Mouse (Mus musculus) intestine, embryonic 16.5 days (tissue): ENCODE results near the gene Rnf25. TPM values are rescaled to one million over a fixed set of nuclear protein-coding genes. Genes with fewer than 3 reads are reported as not detected.

Experiments
- ATAC-seq: fragments of 200-750 bp; cut with Nextera tagmentation; 2 replicates; pipeline ENCODE4 v1.8.0; 2017; ENCODE audit warnings: moderate TSS enrichment, moderate library complexity
- H3K27ac ChIP-seq: fragments of 300-500 bp; sonication (generic); 2 replicates; pipeline ENCODE4 v1.5.1; 2014; ENCODE audit warnings: mild to moderate bottlenecking, low read length
- H3K27me3 ChIP-seq: fragments of 300-500 bp; sonication (generic); replicated peaks from 2 replicates; pipeline ENCODE4 v1.6.1; 2014; ENCODE audit warnings: low read length, control low read depth, mixed read lengths; ENCODE audit not compliant: control insufficient read depth, insufficient read depth
- H3K36me3 ChIP-seq: fragments of 300-500 bp; sonication (generic); 2 replicates; pipeline ENCODE4 v1.6.1; 2014; ENCODE audit warnings: low read length, control low read depth; ENCODE audit not compliant: control insufficient read depth, insufficient read depth
- H3K4me1 ChIP-seq: fragments of 300-500 bp; sonication (generic); 2 replicates; pipeline ENCODE4 v1.6.1; 2014; ENCODE audit warnings: low read length, control low read depth, mixed read lengths; ENCODE audit not compliant: control insufficient read depth, insufficient read depth
- H3K4me2 ChIP-seq: fragments of 300-500 bp; sonication (generic); 2 replicates; pipeline ENCODE4 v1.6.1; 2014; ENCODE audit warnings: low read depth, low read length, control low read depth
- H3K4me3 ChIP-seq: fragments of 300-500 bp; sonication (generic); 2 replicates; pipeline ENCODE4 v1.5.1; 2014; ENCODE audit warnings: mild to moderate bottlenecking, low read length
- H3K9ac ChIP-seq: fragments of 300-500 bp; sonication (generic); 2 replicates; pipeline ENCODE4 v1.6.1; 2014; ENCODE audit warnings: low read depth, low read length
- H3K9me3 ChIP-seq: fragments of 300-500 bp; sonication (generic); 2 replicates; pipeline ENCODE4 v1.6.1; 2016; ENCODE audit warnings: low read length, control low read depth; ENCODE audit not compliant: control insufficient read depth
- WGBS: fragments of 180-500 bp; shearing (Covaris S2); extraction: QIAGEN DNeasy Blood & Tissue Kit; methylation state at CpG from one replicate; pipeline ENCODE4 v1.1.7; 2014; 5-methylcytosine and 5-hydroxymethylcytosine counted together
- polyA plus RNA-seq: library from polyadenylated mRNA; unstranded; fragments of >200 nt; fragmentation: Nextera tagmentation; extraction: Ambion mirVana; gene quantifications from 2 replicates; pipeline ENCODE4 v1.2.1, GENCODE M21; 2015

Gene Rnf25
- polyA plus RNA-seq, 1 experiment from 2014 or later = 28.2 TPM

DNA sequence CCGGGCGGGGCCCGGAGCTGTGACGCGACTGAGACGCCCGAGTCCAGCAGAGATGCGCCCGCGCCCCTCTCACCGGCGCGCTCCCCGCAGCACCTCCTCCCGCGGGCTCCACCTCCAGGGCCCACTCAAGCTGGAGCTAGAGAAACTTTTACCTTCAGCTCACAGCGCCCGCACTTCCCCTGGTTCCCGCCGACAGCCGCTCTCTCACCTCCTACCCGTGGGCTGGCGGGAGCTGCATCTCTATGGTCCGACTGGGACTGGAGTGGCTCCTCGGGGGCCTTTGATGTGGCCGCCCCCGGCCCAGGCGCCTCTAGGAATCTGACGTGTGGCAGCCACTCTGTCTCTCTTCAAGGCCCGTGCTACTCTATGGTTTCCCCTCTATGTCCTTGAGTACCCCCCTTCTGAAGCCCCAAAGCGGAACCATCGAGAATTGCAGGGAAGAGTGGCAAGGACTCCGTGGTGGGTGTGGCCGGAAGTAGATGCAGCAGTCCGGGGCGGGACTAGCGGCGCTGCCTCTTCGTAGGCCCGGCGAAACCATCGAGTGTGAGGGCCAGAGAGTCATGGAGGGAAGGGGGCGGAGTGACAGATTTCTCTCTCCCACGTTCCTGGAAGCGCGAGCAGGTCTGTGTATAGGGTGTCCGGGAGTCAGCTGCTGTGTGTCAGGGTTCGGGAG is 13.3 kb downstream of the Rnf25 start, which contains the start of the genes Zfp142 and Bcs1l:
TSS of gene Zfp142 (minus strand) at position 474 of the 673 bp plus-strand sequence.
TSS of gene Bcs1l (plus strand) at position 517 of the 673 bp plus-strand sequence.
- WGBS = under 1% methylated on average over 48 of the region's 48 CpGs
- Histone ChIP-seq H3K9ac (peak within 1 kb of the TSS; percentile 81), H3K27me3 (no peaks in the 10 kb centered on the region), H3K4me1 (peaks cover 15% of the 10 kb centered on the region), H3K27ac (peak within 1 kb of the TSS; percentile 83), H3K36me3 (no peaks in the 10 kb centered on the region; the same call in 1 of the 2 replicates), H3K4me2 (peak within 1 kb of the TSS; percentile 78), H3K4me3 (peak within 1 kb of the TSS; percentile 87), H3K9me3 (no peaks in the 10 kb centered on the region)
- peak; percentile 99 for ATAC-seq

DNA sequence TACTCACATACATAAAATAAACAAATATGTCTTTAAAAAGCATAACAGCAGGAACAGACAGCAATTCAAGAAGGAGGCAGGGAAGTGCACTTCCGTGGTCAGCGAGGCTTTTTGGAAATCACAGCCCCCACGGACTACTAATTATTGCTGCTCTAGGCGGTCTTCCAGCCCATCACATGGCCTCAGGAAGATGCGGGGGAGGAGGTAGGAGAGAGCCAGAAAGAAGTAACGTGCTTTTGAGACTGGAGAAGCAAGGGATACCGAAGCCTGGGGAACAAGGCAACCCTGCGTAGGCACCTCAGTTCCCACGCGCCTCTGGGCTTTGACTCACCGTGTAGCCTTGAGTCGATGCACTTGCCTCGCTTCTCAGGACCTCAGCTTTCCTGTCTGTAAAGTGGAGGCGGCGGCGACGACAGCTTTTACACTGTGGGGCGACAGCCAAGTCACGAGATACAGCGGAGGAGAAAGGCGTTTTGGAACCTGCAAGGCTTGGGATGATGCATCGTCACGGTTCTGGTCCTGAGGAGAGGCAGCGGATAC is 13.9 kb downstream of the Rnf25 start:
- no peaks in the 10 kb centered on the region for H3K27me3 ChIP-seq
- H3K36me3 ChIP-seq = no peaks in the 10 kb centered on the region; the same call in 1 of the 2 replicates
- 0% methylated on average over 24 of the region's 24 CpGs for WGBS
- no peak; the same call in 1 of the 2 replicates for ATAC-seq
- peaks cover 15% of the 10 kb centered on the region for H3K4me1 ChIP-seq
- no peaks in the 10 kb centered on the region for H3K9me3 ChIP-seq
- peak overlapping the region; percentile 78 for H3K4me2 ChIP-seq
- peak overlapping the region; percentile 81 for H3K9ac ChIP-seq
- peak overlapping the region; percentile 87 for H3K4me3 ChIP-seq
- peak overlapping the region; percentile 83 for H3K27ac ChIP-seq

DNA sequence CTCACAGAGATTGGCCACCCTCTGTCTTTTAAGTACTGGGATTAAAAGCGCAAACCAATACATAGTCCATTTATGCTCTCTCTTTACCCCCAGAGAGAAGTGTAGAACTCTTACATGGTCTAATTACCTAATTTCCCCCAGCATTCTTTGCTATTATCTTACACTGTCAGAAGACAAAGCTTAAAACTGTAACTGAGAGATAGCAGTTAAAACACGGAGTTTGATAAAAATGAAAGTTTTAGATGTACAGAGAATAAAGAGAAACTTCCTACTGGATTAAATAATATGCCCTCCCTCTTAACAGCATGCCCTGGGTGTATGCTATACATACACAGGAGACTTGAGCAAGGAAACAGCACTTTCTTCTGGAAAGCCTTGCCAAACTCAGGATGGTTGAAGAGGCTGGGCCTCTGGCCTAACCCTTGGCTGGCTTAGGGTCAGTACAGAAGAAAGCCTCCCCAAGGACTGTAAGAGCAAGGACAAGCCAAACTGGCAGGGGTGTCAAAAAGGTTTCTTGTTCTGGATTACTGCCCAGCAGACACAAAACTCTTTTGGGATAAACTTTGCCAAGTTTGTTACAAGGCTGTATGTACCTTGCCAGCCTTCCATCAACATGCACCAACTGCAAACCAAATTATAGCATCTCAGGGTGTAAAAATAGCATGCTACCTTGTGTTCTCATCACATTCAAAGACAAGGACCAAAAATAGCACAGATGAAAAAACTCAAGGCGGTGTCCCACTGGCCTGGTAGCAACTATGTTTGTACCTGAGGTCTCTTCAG is 16.4 kb downstream of the Rnf25 start:
- ATAC-seq = no peak
- Histone ChIP-seq H3K4me1 (peaks cover 15% of the 10 kb centered on the region), H3K9me3 (no peaks in the 10 kb centered on the region), H3K36me3 (peaks cover under 1% of the 10 kb centered on the region; the same call in 1 of the 2 replicates), H3K27ac (no peak overlapping the region), H3K4me3 (no peak overlapping the region), H3K4me2 (no peak overlapping the region), H3K27me3 (no peaks in the 10 kb centered on the region), H3K9ac (no peak overlapping the region)
- 94% methylated on average over 3 of the region's 3 CpGs for WGBS

DNA sequence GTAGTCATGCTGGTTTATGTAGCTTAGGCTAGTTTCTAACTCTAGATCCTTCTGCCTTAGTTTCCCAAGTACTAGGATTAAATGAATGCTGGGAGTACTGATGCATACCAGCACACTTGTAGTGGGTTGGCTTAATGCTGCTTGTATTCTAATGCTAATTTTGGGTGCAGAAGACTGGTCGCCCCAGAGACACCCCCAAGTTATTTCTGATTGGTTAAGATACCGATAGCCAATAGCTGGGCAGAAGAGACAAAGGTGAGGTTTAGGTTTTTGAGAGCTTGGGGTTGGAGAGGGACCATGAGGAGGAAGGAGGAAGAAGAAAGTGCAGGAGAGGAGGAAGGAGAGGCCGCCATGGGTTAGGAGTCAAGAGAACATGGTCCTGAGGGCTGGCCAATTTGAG is 18.6 kb downstream of the Rnf25 start:
- no peak overlapping the region for H3K4me2 ChIP-seq
- H3K27me3 ChIP-seq = no peaks in the 10 kb centered on the region
- no peaks in the 10 kb centered on the region for H3K9me3 ChIP-seq
- no peak for ATAC-seq
- H3K36me3 ChIP-seq = peaks cover 11% of the 10 kb centered on the region
- no peak overlapping the region for H3K4me3 ChIP-seq
- WGBS = 83% methylated on average over 3 of the region's 3 CpGs
- H3K27ac ChIP-seq = no peak overlapping the region
- no peak overlapping the region for H3K9ac ChIP-seq
- H3K4me1 ChIP-seq = peaks cover 6% of the 10 kb centered on the region

DNA sequence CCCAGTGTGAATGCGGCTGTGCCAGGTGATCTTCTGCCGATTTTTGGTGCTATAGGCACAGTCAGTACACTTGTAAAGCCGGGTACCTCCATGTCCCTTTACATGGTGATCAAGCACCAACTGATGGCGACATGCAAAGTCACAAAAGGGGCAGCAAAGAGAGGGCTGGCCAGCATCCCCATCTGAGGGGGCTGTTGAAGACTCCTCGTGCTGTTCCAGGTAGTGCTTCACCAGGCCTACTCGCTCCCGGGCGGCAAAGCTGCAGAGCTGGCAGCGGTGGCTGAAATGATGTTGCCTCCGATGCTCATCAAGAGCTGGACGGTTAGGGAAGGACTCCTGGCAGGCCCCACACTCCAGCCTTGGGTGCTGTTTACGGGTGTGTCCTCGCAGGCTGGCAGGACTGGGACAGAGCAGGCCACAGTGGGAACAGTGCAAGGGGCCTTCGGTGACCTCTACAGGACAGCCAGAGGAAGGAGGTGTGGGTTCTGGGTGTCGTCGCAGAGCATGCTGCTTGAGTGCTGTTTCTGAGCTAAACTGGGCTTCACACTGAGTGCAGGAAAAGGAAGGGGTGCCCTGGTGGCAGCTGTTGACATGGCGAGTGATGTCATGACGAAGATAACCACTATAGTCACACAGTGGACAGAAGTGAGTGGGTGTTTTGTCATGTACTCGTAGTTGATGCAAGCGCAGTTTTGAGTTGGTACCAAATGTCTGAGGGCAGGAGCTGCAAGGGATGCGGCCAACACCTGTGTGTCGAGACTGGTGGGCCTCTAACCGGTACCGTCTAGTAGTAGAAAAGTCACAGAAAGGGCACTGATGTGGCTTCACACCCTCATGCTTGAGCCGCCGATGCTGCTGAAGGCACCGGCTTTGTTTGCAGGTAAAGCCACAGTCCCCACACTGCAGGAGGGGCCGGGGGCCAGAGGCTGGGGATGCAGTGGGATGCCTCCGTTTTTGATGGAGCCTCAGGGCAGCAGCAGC is 31.2 kb downstream of the Rnf25 start:
- H3K27me3 ChIP-seq = no peaks in the 10 kb centered on the region
- no peak overlapping the region for H3K9ac ChIP-seq
- ATAC-seq = no peak
- H3K27ac ChIP-seq = no peak overlapping the region
- H3K4me2 ChIP-seq = no peak overlapping the region
- 94% methylated on average over 29 of the region's 29 CpGs for WGBS
- H3K4me1 ChIP-seq = no peaks in the 10 kb centered on the region
- no peaks in the 10 kb centered on the region for H3K9me3 ChIP-seq
- no peak overlapping the region for H3K4me3 ChIP-seq
- H3K36me3 ChIP-seq = peaks cover 30% of the 10 kb centered on the region

DNA sequence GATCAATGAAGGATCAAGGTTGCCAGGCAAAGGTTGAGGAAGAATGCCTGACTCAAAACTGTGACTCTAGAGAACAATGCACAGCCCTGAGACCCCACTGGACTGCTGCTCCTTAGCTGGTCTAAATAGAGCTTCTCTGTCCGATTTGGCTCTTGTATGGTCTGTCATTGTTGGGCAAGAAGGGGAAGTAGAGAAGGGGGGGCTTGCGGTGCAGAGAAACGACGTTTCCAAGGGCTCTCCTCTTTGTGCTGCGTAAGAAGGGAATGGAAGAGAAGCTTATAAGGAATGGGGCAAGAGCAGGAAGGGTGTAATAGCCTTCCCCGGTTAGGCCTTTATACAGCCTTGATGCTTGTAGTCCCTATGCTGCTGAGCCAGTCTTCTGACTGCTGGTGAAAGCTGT is 35.4 kb downstream of the Rnf25 start:
- Histone ChIP-seq H3K4me3 (no peak overlapping the region), H3K27ac (no peak overlapping the region), H3K27me3 (no peaks in the 10 kb centered on the region), H3K9ac (no peak overlapping the region), H3K9me3 (no peaks in the 10 kb centered on the region), H3K36me3 (peaks cover 25% of the 10 kb centered on the region), H3K4me1 (no peaks in the 10 kb centered on the region), H3K4me2 (no peak overlapping the region)
- 90% methylated on average over 6 of the region's 6 CpGs for WGBS
- ATAC-seq = no peak

DNA sequence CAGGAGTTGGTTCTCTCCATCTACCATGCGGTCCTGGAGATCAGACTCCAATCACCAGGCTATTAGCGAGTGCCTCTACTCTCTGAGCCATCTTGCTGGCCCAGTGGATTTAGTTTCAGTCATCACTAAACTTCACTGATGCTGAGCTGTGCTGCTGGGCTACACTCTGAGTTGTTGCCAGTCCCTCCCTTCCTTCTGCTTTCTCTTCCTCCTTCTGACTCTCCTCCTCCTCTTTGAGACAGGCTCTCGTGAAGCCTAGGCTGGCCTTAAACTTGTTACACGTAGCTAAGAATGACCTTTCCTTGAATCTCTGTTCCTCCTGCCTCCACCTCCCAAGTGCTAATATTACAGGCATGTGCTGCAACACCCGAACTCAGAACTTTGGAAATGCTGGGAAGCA is 42.1 kb downstream of the Rnf25 start:
- Histone ChIP-seq H3K27me3 (no peaks in the 10 kb centered on the region), H3K4me1 (no peaks in the 10 kb centered on the region), H3K9me3 (no peaks in the 10 kb centered on the region), H3K4me2 (no peak overlapping the region), H3K9ac (no peak overlapping the region), H3K4me3 (no peak overlapping the region), H3K27ac (no peak overlapping the region), H3K36me3 (no peaks in the 10 kb centered on the region)
- no peak for ATAC-seq
- 81% methylated on average over 5 of the region's 5 CpGs for WGBS

DNA sequence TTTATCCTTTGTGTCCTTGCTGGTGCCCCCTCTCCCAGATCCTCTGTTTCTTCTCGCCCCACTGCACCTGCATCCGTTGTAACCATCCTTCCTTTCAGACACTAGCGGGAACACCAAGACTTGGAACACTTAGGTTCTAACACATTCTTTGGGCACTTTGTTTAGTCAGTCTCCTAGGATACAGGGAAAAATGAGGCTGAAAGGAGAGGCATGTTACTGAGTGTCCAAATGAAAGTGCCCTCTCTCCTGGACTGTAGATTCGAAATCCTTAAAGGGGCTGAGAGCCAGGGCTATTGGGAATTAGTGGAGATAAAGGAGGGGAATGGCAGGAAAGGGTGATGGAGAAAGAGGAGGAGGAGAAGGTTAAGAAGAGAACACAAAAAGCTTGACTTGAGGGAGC is 57.0 kb downstream of the Rnf25 start, which contains the start of gene Usp37:
TSS of gene Usp37 (minus strand) at position 101 of the 400 bp plus-strand sequence.
- 80% methylated on average over 4 of the region's 4 CpGs for WGBS
- H3K4me3 ChIP-seq = no peak within 1 kb of the TSS
- ATAC-seq = no peak
- H3K27me3 ChIP-seq = 0 out of 2 replicates have a peak, but pooled peaks cover 2% of the 10 kb centered on the region
- no peaks in the 10 kb centered on the region for H3K4me1 ChIP-seq
- no peak within 1 kb of the TSS for H3K27ac ChIP-seq
- no peaks in the 10 kb centered on the region for H3K9me3 ChIP-seq
- no peak within 1 kb of the TSS for H3K4me2 ChIP-seq
- H3K36me3 ChIP-seq = no peaks in the 10 kb centered on the region
- no peak within 1 kb of the TSS for H3K9ac ChIP-seq
